Mouse (Mus musculus) midbrain, embryonic 15.5 days (tissue): ENCODE data around the gene Cxcr4. TPM values are rescaled to one million over a fixed set of nuclear protein-coding genes. Genes with fewer than 3 reads are reported as not detected.
A peak's percentile ranks its signal among the peaks of the same experiment; 100 is the strongest.
"Not testable (repeated sequence)": the region's sequence is repeated elsewhere in the genome, so short reads cannot be mapped to it uniquely, and the experiment has no call there.

Experiments
- ATAC-seq: fragments of 200-750 bp; cut with Nextera tagmentation; replicated peaks from 2 replicates; pipeline ENCODE4 v1.8.0; 2017; ENCODE audit warnings: moderate TSS enrichment
- H3K27ac ChIP-seq: fragments of 300-500 bp; sonication (generic); 2 replicates; pipeline ENCODE4 v1.5.1; 2015; ENCODE audit warnings: mild to moderate bottlenecking, inconsistent platforms
- H3K27me3 ChIP-seq: fragments of 300-500 bp; sonication (generic); replicated peaks from 2 replicates; pipeline ENCODE4 v1.6.1; 2015; ENCODE audit warnings: inconsistent platforms
- H3K36me3 ChIP-seq: fragments of 300-500 bp; sonication (generic); replicated peaks from 2 replicates; pipeline ENCODE4 v1.6.1; 2015; ENCODE audit warnings: inconsistent platforms
- H3K4me1 ChIP-seq: fragments of 300-500 bp; sonication (generic); 2 replicates; pipeline ENCODE4 v1.6.1; 2015; ENCODE audit warnings: inconsistent platforms
- H3K4me2 ChIP-seq: fragments of 300-500 bp; sonication (generic); 2 replicates; pipeline ENCODE4 v1.6.1; 2015; ENCODE audit warnings: inconsistent platforms, mild to moderate bottlenecking, moderate library complexity
- H3K4me3 ChIP-seq: fragments of 300-500 bp; sonication (generic); 2 replicates; pipeline ENCODE4 v1.5.1; 2015; ENCODE audit warnings: mild to moderate bottlenecking, inconsistent platforms
- H3K9ac ChIP-seq: fragments of 300-500 bp; sonication (generic); 2 replicates; pipeline ENCODE4 v1.6.1; 2015; ENCODE audit warnings: mild to moderate bottlenecking, inconsistent platforms
- H3K9me3 ChIP-seq: fragments of 300-500 bp; sonication (generic); 2 replicates; pipeline ENCODE4 v1.6.1; 2016; ENCODE audit warnings: inconsistent platforms
- WGBS: fragments of 180-500 bp; shearing (Covaris S2); methylation state at CpG from one replicate; pipeline ENCODE4 v1.1.7; 2015; ENCODE audit warnings: mixed read lengths; 5-methylcytosine and 5-hydroxymethylcytosine counted together
- polyA plus RNA-seq: library from polyadenylated mRNA; unstranded; fragments of >200 nt; fragmentation: Nextera tagmentation; extraction: Ambion mirVana; gene quantifications from 2 replicates; pipeline ENCODE4 v1.2.1, GENCODE M21; 2015

Gene Cxcr4
- polyA plus RNA-seq, 1 experiment from 2014 or later, result 7.1 TPM

- H3K4me3 ChIP-seq, H3K4me2 ChIP-seq, H3K27me3 ChIP-seq, H3K27ac ChIP-seq, H3K9me3 ChIP-seq, H3K36me3 ChIP-seq, H3K9ac ChIP-seq, ATAC-seq: not testable (repeated sequence)
- WGBS, result 97% methylated on average over 1 of the region's 1 CpGs
- peaks cover 16% of the 10 kb centered on the region for H3K4me1 ChIP-seq
Measured at GRCm38 (mm10) chr1:128584716-128585115, 7.4 kb downstream of the Cxcr4 start.

DNA sequence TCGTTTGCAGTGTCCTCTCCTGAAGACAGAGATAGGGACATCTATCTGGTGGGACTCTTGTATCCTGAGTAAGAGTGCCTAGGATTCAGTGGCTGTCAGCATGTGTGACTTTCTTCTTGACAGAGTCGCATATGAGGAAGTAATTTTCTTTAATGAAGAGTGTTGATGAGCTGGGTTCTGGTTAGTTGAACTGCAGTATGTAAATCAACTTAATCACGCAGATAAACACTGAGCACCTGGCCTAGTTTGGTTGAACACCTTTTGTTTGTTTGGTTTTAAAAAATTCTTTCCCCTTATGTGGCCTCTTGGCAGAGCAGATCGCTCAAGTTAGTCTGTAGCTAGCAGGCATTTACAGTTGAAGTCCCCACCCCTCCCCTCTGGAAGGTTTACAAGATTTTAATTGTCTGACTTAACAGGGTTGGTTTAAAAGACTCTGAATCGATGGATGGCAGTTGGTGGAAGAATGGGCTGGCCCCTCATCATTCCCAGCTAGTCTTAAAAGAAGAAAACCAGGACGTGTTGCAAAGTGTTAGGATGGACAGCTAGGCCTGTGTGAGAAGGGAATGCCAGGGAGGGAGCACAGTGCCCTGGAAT lies 8.7 kb downstream of the Cxcr4 start:
- no peak for ATAC-seq

DNA sequence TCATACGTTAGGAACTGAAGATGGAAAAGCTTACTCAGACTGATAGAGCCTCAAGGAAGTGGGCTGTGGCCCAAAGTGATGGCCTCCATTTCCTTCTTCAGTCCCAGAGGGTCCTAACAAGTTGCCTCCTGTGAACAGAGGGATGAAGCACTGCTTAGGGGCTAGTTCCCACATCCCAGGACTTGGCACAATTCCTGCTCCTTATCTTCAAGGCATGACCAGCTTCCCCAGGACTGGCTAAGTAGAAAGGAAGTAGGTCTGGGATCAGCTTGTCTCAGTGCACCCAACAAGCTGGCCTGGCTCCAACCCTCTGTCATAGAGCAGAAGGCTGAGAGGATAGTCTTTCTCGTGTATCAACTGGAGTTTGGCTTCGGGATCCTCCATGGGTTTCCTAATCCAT lies 11.8 kb downstream of the Cxcr4 start:
- H3K4me1 ChIP-seq, result no peaks in the 10 kb centered on the region; the same call in 1 of the 2 replicates
- H3K27me3 ChIP-seq, result no peaks in the 10 kb centered on the region; the same call in 1 of the 2 replicates
- no peaks in the 10 kb centered on the region for H3K9me3 ChIP-seq
- no peaks in the 10 kb centered on the region for H3K36me3 ChIP-seq
- no peak overlapping the region for H3K4me3 ChIP-seq
- WGBS, result 88% methylated on average over 3 of the region's 3 CpGs
- no peak overlapping the region for H3K9ac ChIP-seq
- ATAC-seq, result no peak
- no peak overlapping the region for H3K27ac ChIP-seq
- H3K4me2 ChIP-seq, result no peak overlapping the region

More for the DNA sequence above, 8.7 kb downstream of the Cxcr4 start:
- peaks cover 12% of the 10 kb centered on the region for H3K4me1 ChIP-seq
- H3K9ac ChIP-seq, result no peak overlapping the region
- H3K36me3 ChIP-seq, result no peaks in the 10 kb centered on the region
- no peaks in the 10 kb centered on the region for H3K27me3 ChIP-seq
- no peak overlapping the region for H3K4me3 ChIP-seq
- H3K9me3 ChIP-seq, result no peaks in the 10 kb centered on the region
- 53% methylated on average over 6 of the region's 6 CpGs for WGBS
- H3K27ac ChIP-seq, result no peak overlapping the region
- no peak overlapping the region for H3K4me2 ChIP-seq

DNA sequence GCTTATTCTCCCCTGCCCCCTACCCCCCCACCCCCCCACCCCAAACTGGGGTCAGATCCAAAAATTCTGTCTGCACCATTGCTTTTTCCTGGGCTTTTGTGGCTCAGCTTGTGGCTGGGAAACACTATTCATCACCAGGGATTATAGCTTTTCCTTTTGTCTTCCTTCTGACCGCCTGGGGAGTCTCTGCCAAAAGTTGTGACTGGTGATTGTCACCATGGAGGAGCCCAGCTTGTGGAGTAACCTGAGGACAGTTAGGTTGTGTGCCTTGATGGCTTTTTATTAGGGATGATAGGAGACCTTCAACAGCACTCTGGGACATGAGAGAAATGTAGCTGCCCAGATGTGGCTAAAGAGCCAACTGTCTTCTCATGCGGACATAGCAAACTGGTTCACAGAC lies 13.6 kb downstream of the Cxcr4 start:
- Histone ChIP-seq H3K4me3 (no peak overlapping the region), H3K9ac (no peak overlapping the region), H3K4me1 (no peaks in the 10 kb centered on the region; the same call in 1 of the 2 replicates), H3K27me3 (no peaks in the 10 kb centered on the region; the same call in 1 of the 2 replicates), H3K36me3 (no peaks in the 10 kb centered on the region), H3K27ac (no peak overlapping the region), H3K4me2 (no peak overlapping the region), H3K9me3 (no peaks in the 10 kb centered on the region)
- WGBS, result 29% methylated on average over 2 of the region's 2 CpGs
- no peak for ATAC-seq

DNA sequence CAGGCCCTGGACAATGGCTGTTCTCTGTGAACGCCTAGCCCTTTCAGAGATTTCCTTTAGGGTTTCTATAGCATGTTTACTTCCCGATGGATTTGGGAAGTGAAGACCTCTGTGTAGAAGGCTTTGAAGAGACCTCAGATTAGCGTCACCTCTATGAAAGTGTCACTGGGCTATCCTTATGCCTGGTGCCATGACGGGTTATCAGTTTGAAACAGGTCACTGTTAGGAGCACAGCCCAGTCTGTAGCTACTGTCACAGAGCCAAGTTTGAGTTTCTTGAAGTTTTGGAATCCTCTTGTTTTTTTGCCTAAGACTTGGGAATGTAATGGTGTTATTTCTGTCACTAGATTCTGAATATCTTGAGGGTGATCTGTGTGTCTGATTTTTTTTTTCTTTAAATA lies 17.0 kb downstream of the Cxcr4 start:
- WGBS, result 71% methylated on average over 4 of the region's 4 CpGs
- Histone ChIP-seq H3K27me3 (no peaks in the 10 kb centered on the region; the same call in 1 of the 2 replicates), H3K27ac (no peak overlapping the region), H3K36me3 (no peaks in the 10 kb centered on the region), H3K4me1 (no peaks in the 10 kb centered on the region; the same call in 1 of the 2 replicates), H3K9me3 (no peaks in the 10 kb centered on the region), H3K4me3 (no peak overlapping the region), H3K9ac (no peak overlapping the region), H3K4me2 (no peak overlapping the region)
- ATAC-seq, result no peak

GRCm38 (mm10) chr1:128571033-128571432 lies 21.1 kb downstream of the Cxcr4 start:
- H3K4me3 ChIP-seq, result no peak overlapping the region
- no peaks in the 10 kb centered on the region for H3K4me1 ChIP-seq
- ATAC-seq, result no peak
- 82% methylated on average over 3 of the region's 3 CpGs for WGBS
- no peak overlapping the region for H3K4me2 ChIP-seq
- no peak overlapping the region for H3K27ac ChIP-seq
- no peaks in the 10 kb centered on the region for H3K27me3 ChIP-seq
- H3K36me3 ChIP-seq, result no peaks in the 10 kb centered on the region
- H3K9ac ChIP-seq, result no peak overlapping the region
- H3K9me3 ChIP-seq, result no peaks in the 10 kb centered on the region

- Histone ChIP-seq H3K9ac (no peak overlapping the region), H3K4me1 (no peaks in the 10 kb centered on the region), H3K9me3 (no peaks in the 10 kb centered on the region), H3K4me3 (no peak overlapping the region), H3K36me3 (no peaks in the 10 kb centered on the region), H3K4me2 (no peak overlapping the region), H3K27ac (no peak overlapping the region), H3K27me3 (no peaks in the 10 kb centered on the region)
- 85% methylated on average over 17 of the region's 17 CpGs for whole genome bisulfite sequencing
- no peak for ATAC-seq
Measured at GRCm38 (mm10) chr1:128569992-128570648, 22.0 kb downstream of the Cxcr4 start.

DNA sequence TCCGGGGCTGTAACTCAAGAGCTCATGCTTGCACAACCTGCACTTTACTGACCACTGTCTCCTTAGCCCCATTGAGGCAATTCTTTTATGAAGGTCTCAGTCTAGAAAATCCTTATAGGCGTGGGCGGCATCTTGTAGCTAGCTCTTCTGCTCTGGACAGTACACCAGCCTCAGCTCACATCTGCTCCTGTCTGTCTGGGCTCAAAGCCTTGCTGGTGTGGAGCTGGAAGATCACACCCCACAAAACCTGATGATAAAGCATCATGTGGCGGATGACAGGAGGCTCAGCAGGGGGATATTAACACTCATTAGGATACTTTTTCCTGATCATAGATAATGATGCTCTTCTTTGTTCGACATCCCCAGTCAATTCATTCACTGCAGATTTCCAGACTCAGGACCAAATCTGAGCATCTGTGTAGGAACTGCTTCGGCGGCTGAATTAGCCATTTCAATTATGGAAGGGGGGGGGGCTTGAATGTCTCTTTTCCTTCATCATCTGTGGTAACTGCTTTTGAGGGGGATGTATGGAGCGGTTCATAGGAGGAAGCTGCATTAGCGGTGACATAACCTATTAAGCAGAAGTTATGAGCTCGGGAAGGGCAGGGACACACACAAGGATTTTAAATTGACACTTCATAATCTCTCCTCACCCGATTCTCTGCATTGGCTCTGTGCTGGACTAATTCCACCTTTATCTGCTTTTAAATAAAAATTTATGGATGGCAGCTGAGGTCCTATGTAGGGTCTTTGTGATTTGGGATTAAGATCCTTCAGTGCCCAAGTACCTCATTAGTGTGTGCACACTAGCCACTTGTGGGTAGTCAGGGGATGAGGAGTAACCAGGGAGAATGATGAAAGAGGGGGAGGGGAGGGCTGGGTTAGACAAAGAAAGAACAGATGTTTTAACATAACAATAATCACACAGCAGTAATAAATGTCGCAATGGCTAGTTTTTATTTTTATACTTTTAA lies 24.6 kb downstream of the Cxcr4 start:
- Histone ChIP-seq H3K4me3 (no peak overlapping the region), H3K4me2 (no peak overlapping the region), H3K4me1 (no peaks in the 10 kb centered on the region), H3K9me3 (no peaks in the 10 kb centered on the region), H3K27me3 (no peaks in the 10 kb centered on the region), H3K36me3 (no peaks in the 10 kb centered on the region), H3K27ac (no peak overlapping the region), H3K9ac (no peak overlapping the region)
- 47% methylated on average over 12 of the region's 12 CpGs for WGBS
- ATAC-seq, result peak; percentile 77

DNA sequence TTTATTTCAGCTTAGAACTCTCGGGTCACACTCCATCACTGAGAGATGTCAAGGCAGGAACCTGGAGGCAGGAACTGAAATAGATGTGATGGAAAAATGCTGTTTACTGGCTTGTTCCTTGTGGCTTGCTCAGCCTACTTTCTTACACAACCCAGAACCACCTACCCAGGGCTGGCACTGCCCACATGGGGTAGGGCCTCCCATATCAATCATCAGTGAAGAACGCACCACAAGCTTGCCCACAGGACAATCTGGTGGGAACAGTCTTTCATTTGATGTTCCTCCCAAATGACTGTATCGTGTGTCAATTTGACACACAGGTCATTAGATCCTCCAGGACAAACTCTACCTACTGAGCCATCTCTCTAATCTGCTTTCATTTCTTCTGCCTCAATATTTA lies 28.2 kb downstream of the Cxcr4 start:
- ATAC-seq, result no peak
- no peak overlapping the region for H3K4me3 ChIP-seq
- WGBS, result 89% methylated on average over 3 of the region's 3 CpGs
- no peaks in the 10 kb centered on the region for H3K27me3 ChIP-seq
- H3K4me1 ChIP-seq, result no peaks in the 10 kb centered on the region
- H3K4me2 ChIP-seq, result no peak overlapping the region
- H3K36me3 ChIP-seq, result no peaks in the 10 kb centered on the region
- no peak overlapping the region for H3K27ac ChIP-seq
- no peak overlapping the region for H3K9ac ChIP-seq
- H3K9me3 ChIP-seq, result no peaks in the 10 kb centered on the region

GRCm38 (mm10) chr1:128561325-128561874 lies 30.7 kb downstream of the Cxcr4 start:
- no peaks in the 10 kb centered on the region for H3K27me3 ChIP-seq
- no peaks in the 10 kb centered on the region for H3K36me3 ChIP-seq
- H3K4me3 ChIP-seq, result no peak overlapping the region
- WGBS, result 77% methylated on average over 9 of the region's 9 CpGs
- H3K27ac ChIP-seq, result no peak overlapping the region
- no peak overlapping the region for H3K9ac ChIP-seq
- H3K4me2 ChIP-seq, result no peak overlapping the region
- ATAC-seq, result no peak
- H3K4me1 ChIP-seq, result no peaks in the 10 kb centered on the region
- no peaks in the 10 kb centered on the region for H3K9me3 ChIP-seq

DNA sequence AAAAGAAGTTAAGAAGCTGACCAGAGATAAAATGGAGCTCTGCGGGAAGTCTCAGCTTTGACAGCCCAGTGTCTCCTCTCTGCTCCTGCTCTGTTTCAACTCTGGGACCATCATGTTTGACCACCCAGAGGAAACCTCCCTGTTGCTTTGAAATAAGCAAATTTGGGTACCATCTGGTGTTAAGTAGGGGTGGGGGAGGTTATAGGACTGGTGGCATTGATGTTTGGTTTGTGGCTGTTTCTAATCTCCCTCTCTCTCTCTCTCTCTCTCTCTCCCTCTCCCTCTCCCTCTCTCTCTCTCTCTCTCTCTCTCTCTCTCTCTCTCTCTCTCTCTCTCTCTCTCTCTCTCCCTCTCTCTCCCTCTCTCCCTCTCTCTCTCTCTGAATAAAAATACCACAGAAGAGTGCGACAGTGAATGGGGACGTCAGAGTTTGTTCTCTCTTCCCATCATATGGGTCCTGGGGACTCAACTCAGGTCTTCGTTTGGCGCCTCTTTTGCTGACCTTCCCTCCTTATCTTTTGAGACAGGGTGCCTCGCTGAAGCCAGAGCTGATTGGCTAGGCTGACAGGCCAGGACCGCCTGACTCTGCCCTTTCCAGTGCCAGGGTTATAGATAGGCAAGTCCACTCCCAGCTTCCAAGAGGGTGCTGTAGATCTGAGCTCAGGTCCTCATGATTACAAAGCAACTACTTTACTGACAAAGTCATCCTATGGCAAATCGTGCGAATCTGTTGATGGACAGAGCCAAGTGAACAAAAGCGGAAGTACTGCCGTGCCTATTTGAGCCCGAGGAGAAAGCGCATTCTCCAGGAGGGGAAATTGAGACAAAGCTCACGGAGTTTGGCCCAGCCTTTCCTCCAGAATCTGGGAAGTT lies 31.4 kb downstream of the Cxcr4 start:
- H3K27ac ChIP-seq, result no peak overlapping the region
- H3K4me3 ChIP-seq, result no peak overlapping the region
- H3K4me2 ChIP-seq, result no peak overlapping the region
- no peak overlapping the region for H3K9ac ChIP-seq
- no peaks in the 10 kb centered on the region for H3K9me3 ChIP-seq
- no peak for ATAC-seq
- H3K4me1 ChIP-seq, result no peaks in the 10 kb centered on the region
- 78% methylated on average over 14 of the region's 14 CpGs for WGBS
- no peaks in the 10 kb centered on the region for H3K27me3 ChIP-seq
- H3K36me3 ChIP-seq, result no peaks in the 10 kb centered on the region
